Mouse (Mus musculus) hindbrain, embryonic 10.5 days (tissue): ENCODE data around the gene Prdx1. TPM values are rescaled to one million over a fixed set of nuclear protein-coding genes. Genes with fewer than 3 reads are reported as not detected.

Source experiments
- polyA plus RNA-seq: library from polyadenylated mRNA; unstranded; fragments of >200 nt; fragmentation: Nextera tagmentation; extraction: Ambion mirVana; gene quantifications from 2 replicates; pipeline ENCODE4 v1.2.1, GENCODE M21; 2016

The Prdx1 gene
- polyA plus RNA-seq, 1 experiment from 2014 or later: 1,211 TPM

Other genes starting within 250 kb of the Prdx1 start
- gene Mast2, start 221.4 kb upstream of the Prdx1 start, polyA plus RNA-seq: 17.6 and 19.5 TPM in 2 replicates
- gene Ipp, start 178.0 kb upstream of the Prdx1 start, polyA plus RNA-seq: 12.5 and 17.5 TPM in 2 replicates
- 25.0 and 29.7 TPM in 2 replicates for gene Tmem69, start 129.6 kb upstream of the Prdx1 start, polyA plus RNA-seq
- 21.4 and 27.8 TPM in 2 replicates for gene Gpbp1l1, start 127.9 kb upstream of the Prdx1 start, polyA plus RNA-seq
- 1.9 and 3.6 TPM in 2 replicates for gene Ccdc17, start 88.9 kb upstream of the Prdx1 start, polyA plus RNA-seq
- 178 and 293 TPM in 2 replicates for gene Nasp, start 57.6 kb upstream of the Prdx1 start, polyA plus RNA-seq
- 559 and 600 TPM in 2 replicates for gene Akr1a1, start 33.9 kb upstream of the Prdx1 start, polyA plus RNA-seq
- 38.0 and 40.5 TPM in 2 replicates for gene Mmachc, start 22.9 kb downstream of the Prdx1 start, polyA plus RNA-seq
- 33.1 and 37.4 TPM in 2 replicates for gene Ccdc163, start 23.0 kb downstream of the Prdx1 start, polyA plus RNA-seq
- gene Tesk2, start 35.4 kb downstream of the Prdx1 start, polyA plus RNA-seq: 7.7 and 8.1 TPM in 2 replicates
- 39.7 and 39.8 TPM in 2 replicates for gene Toe1, start 122.1 kb downstream of the Prdx1 start, polyA plus RNA-seq
- gene Mutyh, start 122.2 kb downstream of the Prdx1 start, polyA plus RNA-seq: 23.1 and 28.2 TPM in 2 replicates
- 1.1 and 1.3 TPM in 2 replicates for gene Hpdl, start 136.2 kb downstream of the Prdx1 start, polyA plus RNA-seq
- 6.1 and 7.6 TPM in 2 replicates for gene Zswim5, start 191.8 kb downstream of the Prdx1 start, polyA plus RNA-seq